Mouse (Mus musculus) small intestine, adult 2 months (tissue): ENCODE results near the gene Olfr67. TPM values are rescaled to one million over a fixed set of nuclear protein-coding genes. Genes with fewer than 3 reads are reported as not detected.
"Not testable (repeated sequence)": the region's sequence is repeated elsewhere in the genome, so short reads cannot be mapped to it uniquely, and the experiment has no call there.

Source experiments
- H3K27ac ChIP-seq: fragments of 200-500 bp; 2 replicates; pipeline ENCODE4 v1.5.1; 2012; ENCODE audit warnings: low read depth, low read length, control low read depth, inconsistent platforms; ENCODE audit not compliant: insufficient read depth
- H3K27me3 ChIP-seq: fragments of 200-500 bp; 2 replicates; pipeline ENCODE4 v1.6.1; 2012; ENCODE audit warnings: mild to moderate bottlenecking, moderate library complexity, low read length, inconsistent platforms; ENCODE audit not compliant: control insufficient read depth, insufficient read depth
- H3K36me3 ChIP-seq: fragments of 200-500 bp; 2 replicates; pipeline ENCODE4 v1.6.1; 2012; ENCODE audit warnings: mild to moderate bottlenecking, low read length, control low read depth, inconsistent platforms; ENCODE audit not compliant: control insufficient read depth, insufficient read depth
- H3K4me1 ChIP-seq: fragments of 200-500 bp; 2 replicates; pipeline ENCODE4 v1.6.1; 2012; ENCODE audit warnings: low read length, inconsistent platforms, mixed read lengths; ENCODE audit not compliant: control insufficient read depth, insufficient read depth, insufficient read length
- H3K4me3 ChIP-seq: fragments of 200-500 bp; 2 replicates; pipeline ENCODE4 v1.5.1; 2012; ENCODE audit warnings: low read depth, mild to moderate bottlenecking, control low read depth, inconsistent platforms, low read length, moderate library complexity
- CTCF ChIP-seq: fragments of 200-500 bp; IDR thresholded peaks from 2 replicates; pipeline ENCODE4 v1.5.1; 2012; ENCODE audit warnings: low read depth, mild to moderate bottlenecking, control low read depth, inconsistent platforms, low read length, moderate library complexity, mixed read lengths; ENCODE audit not compliant: insufficient replicate concordance, insufficient read length; ENCODE audit errors: extremely low read depth
- POLR2A ChIP-seq: fragments of 200-500 bp; IDR thresholded peaks from 2 replicates; pipeline ENCODE4 v1.6.1; 2012; ENCODE audit warnings: low read depth, mild to moderate bottlenecking, control low read depth, inconsistent platforms, low read length, moderate library complexity
- WGBS: fragments of 180-500 bp; shearing (Covaris S2); methylation state at CpG from one replicate; pipeline ENCODE4 v1.1.7; 2018; 5-methylcytosine and 5-hydroxymethylcytosine counted together
- polyA plus RNA-seq: library from polyadenylated mRNA; depleted of rRNA; stranded (reverse); fragments of >200 nt; gene quantifications from 2 replicates; pipeline ENCODE4 v1.2.3, GENCODE M21; 2012; rRNA removed

The Olfr67 gene
- not detected in 2 replicates for polyA plus RNA-seq

GRCm38 (mm10) chr7:103791721-103792120 lies at the start of gene Olfr67:
Olfr67 (minus strand) TSS chr7:103791821.
- no peaks in the 10 kb centered on the region for H3K4me1 ChIP-seq
- H3K27me3 ChIP-seq: no peaks in the 10 kb centered on the region
- H3K36me3 ChIP-seq: no peaks in the 10 kb centered on the region
- WGBS: 73% methylated on average over 3 of the region's 3 CpGs
- no peak for TF ChIP-seq CTCF
- TF ChIP-seq POLR2A: no peak
- no peak within 1 kb of the TSS for H3K4me3 ChIP-seq
- no peak within 1 kb of the TSS for H3K27ac ChIP-seq

DNA sequence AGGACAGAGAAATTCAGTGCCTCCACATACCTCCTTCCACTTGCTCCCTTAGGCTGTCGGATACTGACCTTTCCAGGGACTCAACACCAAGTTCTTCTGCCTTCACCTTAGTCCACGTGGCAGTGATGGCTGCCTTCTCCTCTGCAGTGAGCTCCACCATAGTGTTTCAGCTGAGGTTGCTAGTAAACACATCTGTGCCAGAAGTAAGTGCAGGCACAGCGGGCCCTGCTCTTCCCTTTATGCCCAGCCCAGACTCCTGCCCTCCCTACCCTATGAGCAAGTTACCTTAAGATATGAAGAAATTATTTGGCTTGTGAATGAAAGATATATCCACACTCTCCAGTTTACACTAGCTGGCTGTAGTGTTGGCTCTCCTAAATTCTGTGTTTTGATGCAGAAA lies 48.6 kb upstream of the Olfr67 start, which contains the start of gene Hbb-bh2:
Gene Hbb-bh2, minus strand, starts transcription at position 253 of the 400 bp plus-strand sequence.
- Histone ChIP-seq H3K27ac (no peak within 1 kb of the TSS), H3K4me1 (no peaks in the 10 kb centered on the region), H3K36me3 (no peaks in the 10 kb centered on the region), H3K27me3 (no peaks in the 10 kb centered on the region), H3K4me3 (no peak within 1 kb of the TSS)
- WGBS: 68% methylated on average over 3 of the region's 3 CpGs
- TF ChIP-seq POLR2A (no peak), CTCF (no peak)

- WGBS: 86% methylated on average over 4 of the region's 4 CpGs
- no peak for TF ChIP-seq CTCF
- no peak for TF ChIP-seq POLR2A
- Histone ChIP-seq H3K4me3 (no peak within 1 kb of the TSS), H3K36me3 (no peaks in the 10 kb centered on the region), H3K27me3 (no peaks in the 10 kb centered on the region), H3K27ac (no peak within 1 kb of the TSS), H3K4me1 (no peaks in the 10 kb centered on the region)
These were observed 36.2 kb upstream of the Olfr67 start, which contains the start of gene Hbb-bs for GRCm38 (mm10) chr7:103827808-103828207. Hbb-bs (minus strand) TSS chr7:103828096.

- not testable (repeated sequence) for H3K4me3 ChIP-seq, H3K27me3 ChIP-seq, H3K4me1 ChIP-seq, H3K27ac ChIP-seq, H3K36me3 ChIP-seq
- no CpG with 5 or more reads among the region's 2 CpGs for WGBS
These were observed 35.5 kb upstream of the Olfr67 start for GRCm38 (mm10) chr7:103827139-103827538.

DNA sequence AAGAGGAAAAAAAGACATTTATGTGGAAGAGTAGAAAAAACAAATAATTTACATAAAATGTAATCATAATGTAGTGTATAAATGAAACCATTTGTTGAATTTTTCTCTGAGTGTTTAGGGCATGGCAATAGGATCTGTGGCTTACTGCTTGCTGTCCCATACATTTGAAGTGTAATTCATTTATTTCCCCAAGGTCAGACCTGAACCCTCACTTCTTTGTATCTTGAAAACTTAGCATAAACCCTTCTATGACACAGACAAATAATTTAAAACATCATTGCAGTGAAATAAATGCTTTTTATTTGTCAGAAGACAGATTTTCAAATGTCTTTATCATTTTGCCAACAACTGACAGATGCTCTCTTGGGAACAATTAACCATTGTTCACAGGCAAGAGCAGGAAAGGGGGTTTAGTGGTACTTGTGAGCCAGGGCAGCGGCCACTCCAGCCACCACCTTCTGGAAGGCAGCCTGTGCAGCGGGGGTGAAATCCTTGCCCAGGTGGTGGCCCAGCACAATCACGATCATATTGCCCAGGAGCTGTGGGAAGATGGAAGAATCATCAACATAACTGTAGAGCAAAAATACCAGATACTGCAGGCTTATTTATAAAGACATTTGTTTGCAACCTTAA lies 34.8 kb upstream of the Olfr67 start:
- Histone ChIP-seq H3K36me3 (no peaks in the 10 kb centered on the region), H3K4me1 (no peaks in the 10 kb centered on the region), H3K27me3 (no peaks in the 10 kb centered on the region), H3K4me3 (no peak overlapping the region), H3K27ac (no peak overlapping the region)
- TF ChIP-seq CTCF (no peak), POLR2A (no peak)
- 58% methylated on average over 3 of the region's 3 CpGs for WGBS

DNA sequence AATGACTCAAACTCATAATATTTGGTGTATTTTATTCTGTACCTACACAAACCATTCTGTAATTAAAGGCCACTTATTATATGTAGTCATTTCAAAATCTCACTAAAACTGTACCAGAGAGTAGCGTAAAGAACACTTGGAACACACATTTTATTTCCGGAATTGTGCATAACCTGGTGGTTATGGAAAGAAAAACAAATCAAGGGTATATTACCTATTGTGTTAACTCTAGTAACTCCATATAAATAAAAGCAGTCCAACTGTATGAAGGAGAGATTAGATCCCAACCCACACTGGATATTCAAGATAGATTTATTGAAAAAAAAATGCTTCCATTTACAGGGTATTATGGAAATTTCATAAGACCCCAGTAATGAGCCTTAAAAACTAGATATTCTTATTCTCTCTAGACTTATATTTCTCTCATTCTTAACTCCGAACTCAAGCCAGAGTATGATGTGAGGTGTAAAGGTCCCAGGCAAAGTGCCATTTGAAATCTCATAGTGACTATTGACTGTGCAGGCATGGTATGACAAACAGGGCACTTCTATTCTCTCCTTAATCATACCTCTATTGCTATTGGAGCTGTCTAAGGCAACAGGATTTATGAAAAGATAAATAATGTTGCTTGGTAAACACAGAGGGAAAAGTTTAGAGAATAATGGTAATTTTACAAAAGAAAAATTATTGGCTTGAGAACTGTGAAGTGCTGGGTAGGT lies 34.1 kb upstream of the Olfr67 start:
- Histone ChIP-seq H3K27ac (no peak overlapping the region), H3K4me1 (no peaks in the 10 kb centered on the region), H3K27me3 (no peaks in the 10 kb centered on the region), H3K36me3 (no peaks in the 10 kb centered on the region), H3K4me3 (no peak overlapping the region)
- TF ChIP-seq CTCF (no peak), POLR2A (no peak)
- 89% methylated on average over 3 of the region's 3 CpGs for WGBS

DNA sequence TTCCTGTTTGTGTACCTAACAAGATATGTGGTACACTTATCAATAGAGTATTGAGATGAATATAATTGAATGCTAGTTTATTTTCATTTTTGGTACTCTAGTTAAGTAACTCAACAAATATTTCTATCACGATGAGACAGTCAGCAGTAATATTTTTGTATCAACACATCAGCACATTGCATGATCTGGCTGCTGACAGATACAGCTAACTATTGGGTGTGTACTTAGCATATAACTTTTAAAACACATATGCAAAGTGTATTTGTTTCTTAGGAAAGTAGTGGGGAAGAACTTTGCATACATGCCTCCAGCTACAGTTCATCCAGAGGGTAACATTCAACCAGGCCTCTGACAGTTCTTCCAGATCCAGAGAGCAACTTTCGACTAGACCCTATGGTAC lies 33.0 kb upstream of the Olfr67 start:
- Histone ChIP-seq H3K36me3 (no peaks in the 10 kb centered on the region), H3K27ac (no peak overlapping the region), H3K4me1 (no peaks in the 10 kb centered on the region), H3K27me3 (no peaks in the 10 kb centered on the region), H3K4me3 (no peak overlapping the region)
- TF ChIP-seq POLR2A (no peak), CTCF (no peak)
- WGBS: 72% methylated on average over 2 of the region's 2 CpGs

DNA sequence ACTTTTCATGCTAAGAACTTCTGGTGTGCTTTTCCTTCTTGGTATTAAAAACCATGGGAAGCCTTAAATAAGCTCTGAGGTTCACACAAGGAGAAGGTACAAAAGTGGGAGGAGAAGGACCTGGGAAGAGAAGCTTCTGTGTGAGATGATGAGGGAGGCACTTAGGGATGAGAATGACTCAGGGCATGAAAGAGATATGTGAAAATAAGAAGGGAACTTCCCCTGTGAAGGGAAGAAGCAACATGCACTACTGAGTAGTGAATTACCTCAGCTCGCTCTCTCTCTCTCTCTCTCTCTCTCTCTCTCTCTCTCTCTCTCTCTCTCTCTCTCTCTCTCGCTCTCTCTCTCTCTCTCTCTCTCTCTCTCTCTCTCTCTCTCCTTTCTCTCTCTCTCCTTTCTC lies 23.5 kb upstream of the Olfr67 start:
- not testable (repeated sequence) for H3K4me1 ChIP-seq, H3K36me3 ChIP-seq, H3K27me3 ChIP-seq, H3K27ac ChIP-seq, H3K4me3 ChIP-seq
- WGBS: 88% methylated on average over 1 of the region's 2 CpGs
